Mouse (Mus musculus): ENCODE data around the gene Pla2g6. TPM values are rescaled to one million over a fixed set of nuclear protein-coding genes. Genes with fewer than 3 reads are reported as not detected.

Pla2g6 gene
- total and polyA plus RNA-seq, 3 experiments, result 26.1 to 50.1 (median 30.6) TPM

- DNase-seq, result no peak
Observed at GRCm38 (mm10) chr15:79350866-79351265, 22.7 kb upstream of the Pla2g6 start.

GRCm38 (mm10) chr15:79348651-79349050, 20.5 kb upstream of the Pla2g6 start:
- no peak for DNase-seq

DNA sequence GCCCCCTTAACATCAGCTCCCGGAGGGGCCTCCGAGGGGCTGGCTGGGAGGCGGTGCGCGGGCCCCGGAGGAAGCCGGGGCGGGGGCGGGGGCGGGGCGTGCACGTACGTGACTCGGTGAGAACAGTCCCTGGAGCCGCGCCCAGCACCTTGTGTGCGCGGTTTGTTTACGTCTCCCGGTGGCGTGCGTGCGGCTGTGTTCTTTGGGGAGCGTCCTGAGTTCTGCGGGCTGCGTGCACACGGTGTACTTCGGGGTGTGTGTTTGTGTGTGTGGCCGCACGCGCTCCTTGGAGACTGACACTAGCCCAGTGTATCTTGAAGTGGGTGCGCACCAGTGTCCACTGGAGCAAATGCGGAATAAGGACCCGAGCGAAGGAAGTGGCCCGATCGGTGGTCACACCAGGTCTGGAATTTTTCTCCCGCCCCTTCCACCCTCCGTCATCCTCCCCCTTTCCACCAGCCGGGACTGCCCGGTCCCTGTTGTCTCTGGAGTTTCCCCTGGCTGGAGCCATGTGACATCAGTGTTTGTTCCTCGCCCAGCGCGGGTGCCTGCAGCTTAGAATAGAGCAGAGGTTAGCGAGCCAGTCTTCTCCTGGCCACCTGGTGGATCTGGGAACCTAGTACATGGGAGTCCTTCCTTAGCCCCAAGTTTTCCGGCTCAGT, 19.8 kb upstream of the Pla2g6 start:
- peak; percentile 71 for DNase-seq

DNA sequence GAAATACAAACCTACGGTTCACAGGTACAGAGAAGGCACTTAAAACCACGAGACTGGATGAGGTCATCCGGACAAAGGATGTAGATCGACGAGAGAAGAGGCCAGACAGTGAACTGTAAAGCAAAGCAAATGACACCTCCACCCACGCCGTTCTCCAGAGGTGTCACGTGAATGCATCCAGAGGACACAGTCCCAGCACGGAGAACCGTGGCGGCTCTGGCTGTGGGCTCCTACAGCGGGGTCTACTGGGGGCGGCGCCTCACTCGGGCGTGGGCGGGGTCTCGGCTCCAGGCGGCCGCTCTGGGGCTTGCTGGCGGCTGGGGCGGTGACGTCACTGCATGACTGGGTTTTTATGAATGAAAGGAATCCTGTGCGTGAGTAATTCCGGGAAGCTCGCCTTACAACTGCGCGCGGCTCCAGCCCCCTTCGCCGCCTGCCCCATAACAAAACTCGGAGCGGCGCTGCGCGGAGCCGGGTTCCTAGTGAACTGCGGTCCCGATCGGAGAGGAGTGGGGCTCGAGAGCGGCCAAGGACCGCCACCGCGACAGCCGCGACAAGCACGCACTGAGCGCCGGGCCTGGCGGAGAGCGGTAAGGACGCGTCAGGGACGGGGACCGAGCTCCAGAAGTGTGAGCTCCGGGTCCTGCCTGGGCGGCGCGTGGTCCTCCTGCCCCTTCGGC, 19.1 kb upstream of the Pla2g6 start:
- peak; percentile 94 for DNase-seq

DNA sequence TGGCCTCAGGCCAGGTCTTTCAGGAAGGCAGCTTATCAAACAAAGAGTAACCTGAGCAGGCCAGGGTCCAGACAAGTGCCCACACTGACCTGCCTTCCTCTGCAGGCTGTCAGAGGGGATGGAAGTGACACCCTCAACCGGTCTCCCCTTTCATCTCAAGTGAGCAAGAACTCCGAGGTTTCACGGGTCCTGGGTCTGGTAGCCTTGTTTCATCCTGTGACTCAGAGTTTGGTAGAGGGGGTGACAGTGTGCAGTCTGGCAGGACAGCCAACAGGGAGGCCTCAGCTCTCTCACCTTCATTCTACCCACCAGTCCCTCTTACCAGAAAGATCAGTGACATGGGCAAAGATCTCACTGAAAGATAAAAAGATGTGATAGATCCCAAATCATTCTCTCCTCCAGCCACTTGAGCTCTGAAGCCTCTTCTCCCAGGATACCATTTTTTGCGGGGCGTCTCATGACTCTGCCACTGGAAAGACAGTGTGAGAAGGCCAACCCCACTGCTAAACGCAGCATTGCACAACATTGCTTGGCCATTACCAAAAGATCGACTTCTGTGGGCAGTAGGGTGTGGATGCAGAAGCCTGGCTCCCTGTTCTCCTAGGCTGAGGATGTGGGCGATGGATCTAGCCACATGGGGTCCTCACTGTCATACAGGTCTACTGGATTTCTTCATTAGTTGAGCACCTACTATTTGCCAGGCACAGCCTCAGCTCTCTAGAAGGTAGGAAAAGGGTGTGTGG, 18.0 kb upstream of the Pla2g6 start, which contains the start of gene Maff:
Gene Maff, plus strand, starts transcription at position 571 of the 743 bp plus-strand sequence.
- DNase-seq, result peak; percentile 23

- DNase-seq, result no peak
Observed at GRCm38 (mm10) chr15:79344627-79345026, 16.4 kb upstream of the Pla2g6 start.

GRCm38 (mm10) chr15:79342641-79343337, 14.6 kb upstream of the Pla2g6 start:
- no peak for DNase-seq

GRCm38 (mm10) chr15:79338978-79339377, 10.8 kb upstream of the Pla2g6 start:
- DNase-seq, result no peak

- no peak for DNase-seq
Observed at GRCm38 (mm10) chr15:79335061-79335655, 7.0 kb upstream of the Pla2g6 start.

GRCm38 (mm10) chr15:79333409-79333808, 5.2 kb upstream of the Pla2g6 start:
- peak; percentile 56 for DNase-seq

DNA sequence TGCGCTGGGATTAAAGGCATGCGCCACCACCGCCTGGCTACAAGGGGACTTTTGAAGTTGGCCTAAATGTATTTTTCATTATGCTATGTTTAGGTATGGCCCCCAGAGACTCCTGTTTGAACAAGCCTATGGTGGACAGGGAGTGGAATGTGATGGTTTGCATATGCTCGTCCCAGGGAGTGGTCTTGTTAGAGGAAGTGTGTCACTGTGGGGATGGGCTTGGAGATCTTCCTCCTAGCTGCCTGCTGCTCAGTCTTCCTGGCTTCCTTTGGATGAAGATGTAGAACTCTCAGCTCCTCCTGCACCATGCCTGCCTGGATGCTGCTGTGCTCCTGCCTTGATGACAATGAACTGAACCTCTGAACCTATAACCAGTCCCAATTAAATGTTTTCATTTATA, 2.3 kb upstream of the Pla2g6 start:
- DNase-seq, result no peak

DNA sequence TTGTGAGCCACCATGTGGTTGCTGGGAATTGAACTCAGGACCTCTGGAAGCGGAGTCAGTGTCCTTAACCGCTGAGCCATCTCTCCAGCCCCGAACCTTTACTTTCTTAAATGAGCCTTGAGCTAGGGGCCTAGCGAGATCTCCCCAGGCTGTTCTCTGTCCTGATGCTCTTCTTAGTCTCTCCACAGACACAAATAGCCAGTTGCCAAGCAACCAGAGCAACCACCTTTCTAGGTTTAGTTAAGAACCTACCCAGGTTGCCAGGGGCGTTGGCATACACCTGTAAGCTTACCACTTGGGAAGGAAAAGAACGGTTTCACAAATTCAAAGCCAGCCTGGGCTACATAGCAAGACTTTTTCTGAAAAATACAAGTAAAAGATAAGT, 1.8 kb upstream of the Pla2g6 start:
- no peak for DNase-seq

DNA sequence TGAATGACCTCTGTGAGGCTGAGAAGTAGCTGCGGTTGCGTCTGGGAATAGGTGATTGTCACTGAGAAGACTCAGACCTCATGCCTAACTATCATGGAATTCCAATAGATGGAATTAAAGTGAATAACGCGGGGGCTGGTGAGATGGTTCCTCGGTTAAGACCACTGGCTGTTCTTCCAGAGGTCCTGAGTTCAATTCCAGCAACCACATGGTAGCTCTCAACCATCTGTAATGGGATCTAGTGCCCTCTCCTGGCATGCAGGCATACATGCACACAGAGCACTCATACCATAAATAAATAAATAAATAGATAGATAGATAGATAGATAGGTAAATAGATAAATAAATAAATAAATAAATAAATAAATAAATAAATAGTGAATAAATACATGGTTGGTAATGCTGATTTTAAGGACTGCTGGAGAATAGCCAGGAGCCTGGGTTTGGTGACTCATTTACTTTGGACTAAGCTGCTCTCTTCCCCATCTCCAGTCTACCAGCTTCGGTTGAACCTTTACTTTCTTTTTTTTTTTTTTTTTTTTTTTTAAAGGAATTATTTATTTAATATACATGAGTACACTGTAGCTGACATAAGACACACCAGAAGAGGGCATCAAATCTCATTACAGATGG, 1.3 kb upstream of the Pla2g6 start:
- no peak for DNase-seq

DNA sequence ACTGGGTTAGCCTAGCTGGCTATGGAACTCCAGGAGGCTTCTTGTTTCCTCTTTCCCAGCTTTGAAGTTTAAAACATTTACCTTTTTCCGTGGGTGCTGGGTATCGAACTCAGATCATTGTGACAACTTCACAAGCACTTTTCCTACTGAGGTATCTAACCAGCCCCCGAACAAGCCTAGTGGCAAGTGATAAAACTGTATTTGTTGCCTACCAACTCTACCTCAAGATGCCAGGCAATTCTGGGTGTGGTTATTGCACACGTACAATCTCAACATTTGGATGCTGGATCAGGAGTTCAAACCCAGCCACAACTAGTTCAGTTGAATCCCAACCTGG, 717 bp upstream of the Pla2g6 start:
- DNase-seq, result no peak

DNA sequence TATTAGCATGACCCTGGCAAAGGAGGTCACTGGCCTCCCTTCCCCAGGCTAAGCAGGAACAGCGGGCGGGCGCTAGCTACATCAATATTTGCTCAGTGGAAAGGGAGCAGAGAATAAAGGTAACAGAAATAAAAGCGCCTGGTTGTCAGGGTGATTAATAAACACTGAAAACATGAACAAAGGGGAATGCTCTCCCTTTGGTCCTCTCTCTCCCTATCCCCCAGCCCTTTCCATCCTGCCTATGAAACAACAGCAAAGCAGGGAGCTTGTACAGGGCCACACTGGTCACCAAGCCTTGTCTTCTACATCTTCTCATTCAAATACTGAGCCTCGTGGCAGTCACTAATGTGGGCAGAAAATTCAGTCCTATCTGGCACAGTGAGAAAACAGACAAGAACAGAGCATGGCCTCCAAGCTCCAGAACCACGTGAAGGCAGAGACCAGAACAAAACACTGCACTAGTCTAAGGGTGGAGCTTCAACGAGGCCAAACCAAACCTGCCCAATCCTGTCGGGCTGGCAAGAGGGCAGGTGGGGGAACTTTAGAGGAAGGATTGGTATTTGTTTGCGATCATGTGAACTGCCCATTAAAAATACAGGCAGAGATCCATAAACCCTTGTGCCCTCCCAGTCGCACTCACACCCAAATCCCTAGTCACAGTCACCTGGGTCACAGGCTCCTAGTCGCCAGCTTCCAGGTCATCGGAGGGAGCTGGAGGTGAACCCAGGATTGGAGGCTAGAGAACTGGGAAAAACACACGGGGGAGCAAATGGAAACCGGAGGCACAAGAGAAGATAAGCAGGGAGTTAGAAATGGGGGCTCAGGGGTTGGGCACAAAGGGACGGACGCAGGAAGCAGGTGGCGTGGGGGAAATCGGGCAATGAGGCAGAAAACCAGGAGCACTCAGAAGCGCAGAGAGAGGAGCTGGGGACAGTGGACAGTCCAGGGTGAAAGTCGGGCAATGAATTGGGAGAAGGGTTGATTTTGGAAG, 924 bp downstream of the Pla2g6 start:
- DNase-seq, result peak; percentile 67

DNA sequence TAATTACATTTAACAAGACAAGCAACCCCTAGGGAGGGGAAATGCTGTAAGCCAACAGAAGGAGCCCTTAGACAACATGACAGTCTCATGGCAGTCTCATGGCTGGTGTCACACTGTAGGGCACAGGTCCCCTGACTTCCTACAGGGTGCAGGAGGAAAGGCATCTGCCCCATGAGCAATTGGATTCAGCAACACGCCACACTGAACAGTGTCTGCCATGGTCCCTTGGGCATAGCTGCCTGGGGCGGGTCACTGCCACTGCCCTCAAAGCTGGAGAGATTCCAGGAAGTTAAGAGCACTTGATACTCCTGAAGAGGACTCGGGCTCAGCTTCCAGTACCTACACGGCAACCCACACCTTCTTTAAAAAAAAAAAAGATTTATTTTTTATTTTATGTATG, 1.9 kb downstream of the Pla2g6 start:
- DNase-seq, result no peak

GRCm38 (mm10) chr15:79325742-79326141, 2.4 kb downstream of the Pla2g6 start:
- no peak for DNase-seq

GRCm38 (mm10) chr15:79324373-79324772, 3.8 kb downstream of the Pla2g6 start:
- no peak for DNase-seq

DNA sequence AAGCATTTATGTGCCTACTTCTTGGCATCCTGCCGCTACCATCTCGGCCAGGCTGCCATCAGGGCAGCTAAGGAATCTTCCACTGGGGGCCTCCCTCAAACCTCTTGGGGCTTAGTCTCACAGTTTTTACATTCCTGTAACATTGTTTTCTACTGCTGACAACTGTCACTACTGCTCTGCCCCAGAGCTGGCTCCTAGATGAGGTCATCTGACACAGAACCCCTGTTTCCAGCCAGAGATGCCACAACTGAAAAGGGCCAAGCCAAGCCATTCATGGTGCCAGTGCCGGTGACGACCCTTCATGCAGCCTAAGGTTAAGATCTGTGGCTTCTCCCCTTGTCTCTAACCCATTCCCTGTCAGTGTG, 4.4 kb downstream of the Pla2g6 start:
- DNase-seq, result no peak

DNA sequence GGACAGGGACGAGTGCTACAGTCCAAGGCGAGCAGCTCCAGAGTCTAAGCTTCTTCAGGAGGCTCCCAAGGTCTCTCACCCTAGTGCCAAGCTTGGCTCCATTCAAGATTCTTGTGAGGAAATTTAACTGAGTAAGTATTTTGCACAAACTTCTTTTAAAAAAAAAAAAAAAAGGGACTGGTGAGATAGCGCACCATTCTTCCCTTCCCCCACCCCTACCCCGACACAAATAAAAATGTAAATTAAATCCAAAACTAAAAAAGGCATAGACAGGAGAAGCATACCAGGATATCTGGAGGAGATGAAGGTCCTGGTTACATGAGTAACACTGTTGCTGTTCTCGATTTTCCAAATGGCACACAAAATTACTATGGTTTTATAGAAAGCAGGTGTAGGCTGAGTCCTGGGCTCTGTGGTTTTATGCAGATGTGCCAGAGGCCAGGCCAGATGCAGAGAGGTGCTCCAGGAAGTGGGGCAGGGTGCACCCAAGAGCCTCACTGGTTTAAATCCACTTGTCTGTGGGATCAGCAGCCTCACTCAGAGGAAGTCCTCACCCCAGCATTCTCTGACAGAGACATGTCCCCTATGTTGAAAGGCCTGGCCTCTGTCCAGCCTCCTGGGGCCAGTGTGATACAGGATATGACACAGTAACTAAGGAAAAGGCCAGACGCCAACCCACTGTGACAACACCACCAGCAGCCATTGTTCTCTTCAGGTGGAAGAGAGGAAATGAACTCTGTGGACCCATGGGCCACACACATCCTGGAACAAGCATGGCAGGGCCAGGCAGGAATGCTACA, 5.0 kb downstream of the Pla2g6 start:
- DNase-seq, result peak; percentile 85
